Mouse (Mus musculus) ES-Bruce4 (cell line): ENCODE data around the gene 9630041A04Rik. TPM values are rescaled to one million over a fixed set of nuclear protein-coding genes. Genes with fewer than 3 reads are reported as not detected.

Experiments used
- H3K27ac ChIP-seq: 2 replicates; pipeline ENCODE4 v1.5.1; 2012; ENCODE audit warnings: low read length, inconsistent platforms; ENCODE audit not compliant: insufficient read depth
- H3K27me3 ChIP-seq: 2 replicates; pipeline ENCODE4 v1.6.1; 2012; ENCODE audit warnings: mild to moderate bottlenecking, low read length, inconsistent platforms; ENCODE audit not compliant: control insufficient read depth, poor library complexity, insufficient read depth, severe bottlenecking
- H3K36me3 ChIP-seq: 2 replicates; pipeline ENCODE4 v1.6.1; 2012; ENCODE audit warnings: inconsistent platforms, mild to moderate bottlenecking, low read length, moderate library complexity; ENCODE audit not compliant: control insufficient read depth, poor library complexity, insufficient read depth, severe bottlenecking
- H3K4me1 ChIP-seq: one replicate; pipeline ENCODE4 v1.8.1; 2011; ENCODE audit warnings: low read length; ENCODE audit not compliant: control insufficient read depth, insufficient read depth
- H3K4me3 ChIP-seq: 2 replicates; pipeline ENCODE4 v1.5.1; 2011; ENCODE audit warnings: low read depth, mild to moderate bottlenecking, low read length
- H3K9ac ChIP-seq: 2 replicates; pipeline ENCODE4 v1.6.1; 2012; ENCODE audit warnings: low read depth, mild to moderate bottlenecking, inconsistent platforms; ENCODE audit not compliant: poor library complexity, severe bottlenecking
- H3K9me3 ChIP-seq: replicated peaks from 2 replicates; pipeline ENCODE4 v1.6.1; 2012; ENCODE audit warnings: mild to moderate bottlenecking, low read length, inconsistent platforms; ENCODE audit not compliant: control insufficient read depth, poor library complexity, insufficient read depth, severe bottlenecking
- CTCF ChIP-seq: IDR thresholded peaks from one replicate; pipeline ENCODE4 v1.8.1; 2011; ENCODE audit warnings: low read depth, low read length
- EP300 ChIP-seq: IDR thresholded peaks from 2 replicates; pipeline ENCODE4 v1.6.1; 2011; ENCODE audit warnings: low read depth, low read length; ENCODE audit not compliant: insufficient read depth
- POLR2A ChIP-seq: IDR thresholded peaks from one replicate; pipeline ENCODE4 v1.8.1; 2011; ENCODE audit warnings: low read length; ENCODE audit not compliant: insufficient read depth
- polyA plus RNA-seq: library from polyadenylated mRNA; stranded (reverse); fragments of >200 nt; gene quantifications from 2 replicates; pipeline ENCODE4 v1.2.4, GENCODE M21; 2011; ENCODE audit warnings: low read depth; ENCODE audit not compliant: missing spikeins, insufficient read depth, insufficient read length

The 9630041A04Rik gene
- polyA plus RNA-seq = not detected in 2 replicates

- Histone ChIP-seq H3K36me3 (no peaks in the 10 kb centered on the region), H3K27me3 (no peaks in the 10 kb centered on the region), H3K9me3 (peaks cover 3% of the 10 kb centered on the region; the same call in 1 of the 2 replicates), H3K4me3 (no peak within 1 kb of the TSS), H3K27ac (no peak within 1 kb of the TSS), H3K4me1 (no peaks in the 10 kb centered on the region), H3K9ac (no peak within 1 kb of the TSS)
- TF ChIP-seq EP300 (no peak), POLR2A (no peak), CTCF (no peak)
These were observed at the start of gene 9630041A04Rik for GRCm38 (mm10) chr9:101861596-101862471. 9630041A04Rik (plus strand) TSS chr9:101861841.

DNA sequence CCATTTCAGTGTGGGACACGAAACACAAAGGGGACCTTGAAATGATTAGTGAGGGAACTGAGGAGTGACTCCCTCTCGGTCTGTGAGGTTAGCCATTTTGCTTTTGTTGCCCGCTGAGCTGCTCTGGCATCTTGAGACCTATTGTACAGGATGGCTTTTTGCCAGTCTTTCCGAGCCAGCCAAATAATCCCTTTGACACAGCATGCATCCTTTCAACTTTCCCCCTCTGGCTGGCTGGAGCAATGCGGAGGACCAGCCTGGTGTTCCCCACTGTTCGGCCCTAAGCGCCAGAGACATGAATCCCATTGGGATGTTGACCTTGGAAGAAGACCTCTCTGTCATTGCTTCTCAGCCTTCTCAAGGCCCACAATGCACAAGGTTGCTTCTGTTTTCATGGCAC, 37.7 kb upstream of the 9630041A04Rik start:
- H3K27me3 ChIP-seq = no peaks in the 10 kb centered on the region
- H3K9ac ChIP-seq = no peak overlapping the region
- H3K4me3 ChIP-seq = no peak overlapping the region
- H3K9me3 ChIP-seq = no peaks in the 10 kb centered on the region
- H3K27ac ChIP-seq = no peak overlapping the region
- H3K4me1 ChIP-seq = no peaks in the 10 kb centered on the region
- H3K36me3 ChIP-seq = no peaks in the 10 kb centered on the region
- TF ChIP-seq CTCF = no peak
- TF ChIP-seq EP300 = no peak
- TF ChIP-seq POLR2A = no peak

- TF ChIP-seq EP300 = no peak
- no peak for TF ChIP-seq CTCF
- TF ChIP-seq POLR2A = no peak
- Histone ChIP-seq H3K27me3 (no peaks in the 10 kb centered on the region), H3K4me1 (no peaks in the 10 kb centered on the region), H3K27ac (no peak overlapping the region), H3K9me3 (no peaks in the 10 kb centered on the region), H3K9ac (no peak overlapping the region), H3K36me3 (no peaks in the 10 kb centered on the region), H3K4me3 (no peak overlapping the region)
These were observed 36.0 kb upstream of the 9630041A04Rik start for GRCm38 (mm10) chr9:101825626-101826025.

DNA sequence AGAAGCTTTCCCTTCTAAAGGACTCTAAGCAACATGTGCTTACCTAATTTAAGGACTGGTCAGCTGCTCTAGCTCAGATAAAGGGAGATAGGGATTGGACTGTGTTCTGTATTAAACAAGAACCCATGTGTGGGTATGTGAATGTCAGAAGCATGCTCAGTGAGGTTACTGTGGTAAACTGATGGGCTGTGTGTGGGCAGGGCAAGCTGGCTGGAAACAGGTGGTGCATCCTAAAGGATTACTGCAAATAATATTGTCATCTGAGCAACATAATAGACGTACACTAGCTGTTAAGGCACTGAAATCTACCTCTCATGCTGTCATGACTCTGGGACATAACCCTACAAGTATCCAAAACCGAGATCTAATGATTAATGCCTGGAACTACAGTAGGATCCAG, 28.0 kb upstream of the 9630041A04Rik start:
- Histone ChIP-seq H3K27me3 (no peaks in the 10 kb centered on the region), H3K4me3 (no peak overlapping the region), H3K9me3 (no peaks in the 10 kb centered on the region), H3K27ac (no peak overlapping the region), H3K36me3 (no peaks in the 10 kb centered on the region), H3K9ac (no peak overlapping the region), H3K4me1 (no peaks in the 10 kb centered on the region)
- no peak for TF ChIP-seq CTCF
- no peak for TF ChIP-seq POLR2A
- no peak for TF ChIP-seq EP300

DNA sequence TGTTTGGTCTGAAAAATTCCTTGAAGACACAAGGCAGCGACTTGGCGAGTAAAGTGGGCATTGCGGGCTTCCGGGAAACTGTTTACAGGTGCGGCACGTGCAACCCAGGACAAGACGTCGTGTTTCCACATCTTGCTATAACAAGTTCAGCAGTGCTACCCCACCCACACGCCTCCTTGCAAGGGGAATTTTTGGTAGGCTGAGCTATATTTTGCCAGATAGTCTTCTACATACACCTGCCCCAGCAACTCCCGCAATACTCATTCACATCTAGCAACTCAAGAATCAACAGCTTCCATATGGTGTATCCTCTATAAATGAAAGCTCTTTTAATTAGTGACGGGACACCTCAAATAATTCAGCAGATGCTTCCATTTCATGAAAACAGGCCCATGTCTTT, 20.5 kb upstream of the 9630041A04Rik start:
- no peak overlapping the region for H3K9ac ChIP-seq
- H3K27ac ChIP-seq = no peak overlapping the region
- TF ChIP-seq POLR2A (no peak), CTCF (no peak), EP300 (no peak)
- H3K36me3 ChIP-seq = no peaks in the 10 kb centered on the region
- no peaks in the 10 kb centered on the region for H3K4me1 ChIP-seq
- H3K9me3 ChIP-seq = no peaks in the 10 kb centered on the region
- H3K4me3 ChIP-seq = no peak overlapping the region
- H3K27me3 ChIP-seq = no peaks in the 10 kb centered on the region

GRCm38 (mm10) chr9:101843893-101844292, 17.7 kb upstream of the 9630041A04Rik start:
- Histone ChIP-seq H3K9ac (no peak overlapping the region), H3K27ac (no peak overlapping the region), H3K4me3 (no peak overlapping the region), H3K27me3 (no peaks in the 10 kb centered on the region), H3K36me3 (no peaks in the 10 kb centered on the region), H3K9me3 (no peaks in the 10 kb centered on the region), H3K4me1 (no peaks in the 10 kb centered on the region)
- TF ChIP-seq POLR2A (no peak), EP300 (no peak), CTCF (no peak)
